Mouse (Mus musculus) heart, adult 2 months (tissue): Measurements from ENCODE around the gene Scgb2b17. TPM values are rescaled to one million over a fixed set of nuclear protein-coding genes. Genes with fewer than 3 reads are reported as not detected.
"Not testable (repeated sequence)": the region's sequence is repeated elsewhere in the genome, so short reads cannot be mapped to it uniquely, and the experiment has no call there.

ENCODE experiments used
- DNase-seq, 2 experiments: peaks; one replicate each; pipeline ENCODE4 v3.0.0; 2021
- H3K27ac ChIP-seq: fragments of 200-600 bp; 2 replicates; pipeline ENCODE4 v1.8.1; 2022
- H3K27me3 ChIP-seq: fragments of 200-500 bp; 2 replicates; pipeline ENCODE4 v1.6.1; 2012; ENCODE audit warnings: mild to moderate bottlenecking, low read length, inconsistent platforms, mixed read lengths; ENCODE audit not compliant: control insufficient read depth, insufficient read depth
- H3K36me3 ChIP-seq: fragments of 200-500 bp; 2 replicates; pipeline ENCODE4 v1.6.1; 2012; ENCODE audit warnings: low read length, inconsistent platforms; ENCODE audit not compliant: control insufficient read depth, insufficient read depth
- H3K4me1 ChIP-seq: fragments of 200-500 bp; 2 replicates; pipeline ENCODE4 v1.6.1; 2011; ENCODE audit warnings: low read length; ENCODE audit not compliant: control insufficient read depth, insufficient read depth
- H3K4me3 ChIP-seq: fragments of 200-600 bp; 2 replicates; pipeline ENCODE4 v1.8.1; 2022
- H3K79me2 ChIP-seq: fragments of 200-500 bp; replicated peaks from 2 replicates; pipeline ENCODE4 v1.6.1; 2012; ENCODE audit warnings: mild to moderate bottlenecking, inconsistent platforms, low read length, moderate library complexity, mixed read lengths; ENCODE audit not compliant: control insufficient read depth, insufficient read depth
- H3K9ac ChIP-seq: fragments of 200-500 bp; 2 replicates; pipeline ENCODE4 v1.6.1; 2012; ENCODE audit warnings: low read depth, mild to moderate bottlenecking, control low read depth, inconsistent platforms, low read length, mixed read lengths
- intact Hi-C: fragments of 180-260 bp; cut with DNase I; formaldehyde crosslinking; loops from one replicate; pipeline ENCODE4 v1.15.1; 2025
- long read RNA-seq: library from polyadenylated mRNA; stranded (forward); transcript quantifications from one replicate; pipeline ENCODE4 v2.0.0, GENCODE M21; 2021
- polyA plus RNA-seq: library from polyadenylated mRNA; depleted of rRNA; stranded (reverse); fragments of >200 nt; gene quantifications from 2 replicates; pipeline ENCODE4 v1.2.3, GENCODE M21; 2012; rRNA removed
- total RNA-seq, 2 experiments: library from RNA; stranded (reverse); gene quantifications; 2 replicates each; pipeline ENCODE4 v1.2.3; 2021

Scgb2b17 gene
- total RNA-seq (not detected), polyA plus RNA-seq (not detected in 2 replicates)
- long read RNA-seq: 0 reads

DNA sequence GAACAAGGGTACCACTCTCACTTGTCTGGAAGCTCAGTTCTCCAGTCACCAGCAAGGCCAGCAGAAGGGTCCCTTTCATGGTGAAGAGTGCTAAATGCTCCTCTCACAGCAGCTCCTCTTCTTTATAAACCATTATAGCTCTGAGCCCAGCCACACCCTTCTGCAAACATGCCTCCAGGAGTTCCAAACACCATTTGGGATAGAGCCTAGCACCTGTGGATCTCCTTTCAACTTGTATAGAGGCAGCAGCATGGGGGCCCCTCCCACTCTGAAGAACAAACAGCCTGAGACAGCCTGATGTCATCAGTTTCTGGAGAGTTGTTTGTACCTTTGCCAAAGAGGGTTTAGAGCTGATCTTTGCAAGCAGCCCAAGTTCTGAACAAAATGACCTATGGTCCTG lies at the start of gene Scgb2b17:
Gene Scgb2b17 (minus strand): TSS at position 101 of the 400 bp plus-strand sequence.
- H3K79me2 ChIP-seq, H3K4me1 ChIP-seq, DNase-seq, H3K9ac ChIP-seq, H3K36me3 ChIP-seq, H3K4me3 ChIP-seq, H3K27me3 ChIP-seq, intact Hi-C loops, H3K27ac ChIP-seq: not testable (repeated sequence)

DNA sequence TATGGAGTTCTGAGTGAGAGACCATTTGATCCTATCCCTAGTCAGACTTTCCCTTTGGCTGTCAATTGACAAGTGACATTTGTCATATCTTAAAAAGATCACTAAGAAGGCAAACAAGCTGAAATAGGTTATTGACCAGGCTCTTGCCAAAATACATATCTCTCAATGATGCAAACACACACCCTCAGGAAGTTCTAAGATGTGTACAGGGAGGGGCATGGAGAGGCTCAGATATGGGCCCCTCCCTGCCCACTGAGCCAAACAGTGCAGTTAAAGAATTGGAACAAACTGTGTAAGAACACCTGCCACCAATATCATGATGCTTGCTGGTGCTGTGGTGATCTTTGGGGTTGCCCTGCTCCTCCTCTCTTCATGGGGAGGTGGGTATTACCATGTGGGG lies 6.8 kb upstream of the Scgb2b17 start, which contains the start of gene Scgb1b17:
Gene Scgb1b17 (plus strand): TSS at position 301 of the 400 bp plus-strand sequence.
- H3K4me3 ChIP-seq, H3K36me3 ChIP-seq, H3K9ac ChIP-seq, H3K27ac ChIP-seq, DNase-seq, H3K4me1 ChIP-seq, H3K79me2 ChIP-seq, H3K27me3 ChIP-seq, intact Hi-C loops: not testable (repeated sequence)

Other genes starting within 250 kb of the Scgb2b17 start
- gene Scgb2b15, start 226.9 kb downstream of the Scgb2b17 start, total RNA-seq: not detected
- gene Scgb2b15, start 226.9 kb downstream of the Scgb2b17 start, polyA plus RNA-seq: not detected in 2 replicates
- not detected for gene Scgb1b15, start 220.0 kb downstream of the Scgb2b17 start, total RNA-seq
- gene Scgb1b15, start 220.0 kb downstream of the Scgb2b17 start, polyA plus RNA-seq: not detected in 2 replicates
- not detected for gene Scgb1b17, start 6.9 kb upstream of the Scgb2b17 start, total RNA-seq
- not detected in 2 replicates for gene Scgb1b17, start 6.9 kb upstream of the Scgb2b17 start, polyA plus RNA-seq
- not detected for gene Scgb2b18, start 117.3 kb upstream of the Scgb2b17 start, total RNA-seq
- gene Scgb2b18, start 117.3 kb upstream of the Scgb2b17 start, polyA plus RNA-seq: not detected in 2 replicates
- gene Scgb1b18, start 129.0 kb upstream of the Scgb2b17 start, total RNA-seq: not detected
- not detected in 2 replicates for gene Scgb1b18, start 129.0 kb upstream of the Scgb2b17 start, polyA plus RNA-seq
- gene Scgb2b19, start 223.8 kb upstream of the Scgb2b17 start, total RNA-seq: not detected
- gene Scgb2b19, start 223.8 kb upstream of the Scgb2b17 start, polyA plus RNA-seq: not detected in 2 replicates
- gene Scgb1b19, start 230.7 kb upstream of the Scgb2b17 start, total RNA-seq: not detected
- not detected in 2 replicates for gene Scgb1b19, start 230.7 kb upstream of the Scgb2b17 start, polyA plus RNA-seq